Mouse (Mus musculus) urinary bladder, adult 2 months (tissue): ENCODE data around the gene Hsd17b6. TPM values are rescaled to one million over a fixed set of nuclear protein-coding genes. Genes with fewer than 3 reads are reported as not detected.

Experiments
- polyA plus RNA-seq: library from polyadenylated mRNA; depleted of rRNA; stranded (reverse); fragments of >200 nt; gene quantifications from 2 replicates; pipeline ENCODE4 v1.2.3, GENCODE M21; 2012; rRNA removed

Hsd17b6 gene
- polyA plus RNA-seq, 1 experiment, result 0.10 TPM

Other genes with a start within 250 kb of the Hsd17b6 start
- gene Rdh1, start 247.9 kb downstream of the Hsd17b6 start, polyA plus RNA-seq, result 0.03 and 0.09 TPM in 2 replicates
- 0.11 TPM in 1 of 2 replicates, not detected in the other for gene Rdh16f1, start 247.8 kb downstream of the Hsd17b6 start, polyA plus RNA-seq
- gene Rdh9, start 231.2 kb downstream of the Hsd17b6 start, polyA plus RNA-seq, result 0.29 and 0.46 TPM in 2 replicates
- not detected in 2 replicates for gene Rdh16, start 206.5 kb downstream of the Hsd17b6 start, polyA plus RNA-seq
- not detected in 2 replicates for gene Rdh19, start 157.7 kb downstream of the Hsd17b6 start, polyA plus RNA-seq
- not detected in 2 replicates for gene Rdh16f2, start 141.1 kb downstream of the Hsd17b6 start, polyA plus RNA-seq
- gene Rdh7, start 118.8 kb downstream of the Hsd17b6 start, polyA plus RNA-seq, result 0.10 TPM in 1 of 2 replicates, not detected in the other
- 0.07 and 0.24 TPM in 2 replicates for gene Sdr9c7, start 109.1 kb downstream of the Hsd17b6 start, polyA plus RNA-seq
- 6.5 and 9.6 TPM in 2 replicates for gene Prim1, start 7.6 kb upstream of the Hsd17b6 start, polyA plus RNA-seq
- gene Naca, start 28.0 kb upstream of the Hsd17b6 start, polyA plus RNA-seq, result 331 and 455 TPM in 2 replicates
- gene Ptges3, start 51.3 kb upstream of the Hsd17b6 start, polyA plus RNA-seq, result 72.0 and 90.7 TPM in 2 replicates
- gene Atp5b, start 75.7 kb upstream of the Hsd17b6 start, polyA plus RNA-seq, result 1,011 and 1,131 TPM in 2 replicates
- 29.1 and 31.5 TPM in 2 replicates for gene Baz2a, start 84.0 kb upstream of the Hsd17b6 start, polyA plus RNA-seq
- 88.2 and 97.5 TPM in 2 replicates for gene Rbms2, start 172.7 kb upstream of the Hsd17b6 start, polyA plus RNA-seq
- gene Gls2, start 186.8 kb upstream of the Hsd17b6 start, polyA plus RNA-seq, result 1.5 TPM in 2 replicates
- 12.1 and 14.4 TPM in 2 replicates for gene Spryd4, start 204.2 kb upstream of the Hsd17b6 start, polyA plus RNA-seq
- gene Mip, start 218.2 kb upstream of the Hsd17b6 start, polyA plus RNA-seq, result not detected in 2 replicates
- 6.4 and 6.7 TPM in 2 replicates for gene Timeless, start 224.5 kb upstream of the Hsd17b6 start, polyA plus RNA-seq
- gene Apon, start 246.5 kb upstream of the Hsd17b6 start, polyA plus RNA-seq, result 0.03 TPM in 1 of 2 replicates, not detected in the other